Mouse (Mus musculus) heart, embryonic 15.5 days (tissue): ENCODE measurements at regions not wholly inside any gene's neighbourhood (a gene's known extent, or its start where the extent isn't known, plus 50 kb on each side); places are given as distances from the start of the nearest gene placed in this dataset.

Source experiments
- ATAC-seq: fragments of 200-750 bp; cut with Nextera tagmentation; replicated peaks from 2 replicates; pipeline ENCODE4 v1.8.0; 2017; ENCODE audit warnings: low read depth, moderate TSS enrichment; ENCODE audit not compliant: insufficient number of reproducible peaks, insufficient read depth, low FRiP score
- H3K27ac ChIP-seq: fragments of 300-500 bp; sonication (generic); 2 replicates; pipeline ENCODE4 v1.5.1; 2015; ENCODE audit warnings: mild to moderate bottlenecking, inconsistent platforms
- H3K27me3 ChIP-seq: fragments of 300-500 bp; sonication (generic); 2 replicates; pipeline ENCODE4 v1.6.1; 2015; ENCODE audit warnings: inconsistent platforms
- H3K36me3 ChIP-seq: fragments of 300-500 bp; sonication (generic); 2 replicates; pipeline ENCODE4 v1.6.1; 2015; ENCODE audit warnings: mild to moderate bottlenecking, inconsistent platforms
- H3K4me1 ChIP-seq: fragments of 300-500 bp; sonication (generic); replicated peaks from 2 replicates; pipeline ENCODE4 v1.6.1; 2015; ENCODE audit warnings: inconsistent platforms
- H3K4me2 ChIP-seq: fragments of 300-500 bp; sonication (generic); 2 replicates; pipeline ENCODE4 v1.6.1; 2015; ENCODE audit warnings: inconsistent platforms, mild to moderate bottlenecking, moderate library complexity
- H3K4me3 ChIP-seq: fragments of 300-500 bp; sonication (generic); 2 replicates; pipeline ENCODE4 v1.5.1; 2015; ENCODE audit warnings: mild to moderate bottlenecking, inconsistent platforms
- H3K9ac ChIP-seq: fragments of 300-500 bp; sonication (generic); 2 replicates; pipeline ENCODE4 v1.6.1; 2015; ENCODE audit warnings: mild to moderate bottlenecking, inconsistent platforms
- H3K9me3 ChIP-seq: fragments of 300-500 bp; sonication (generic); replicated peaks from 2 replicates; pipeline ENCODE4 v1.6.1; 2016; ENCODE audit warnings: inconsistent platforms
- WGBS: fragments of 180-500 bp; shearing (Covaris S2); methylation state at CpG from one replicate; pipeline ENCODE4 v1.1.7; 2015; ENCODE audit warnings: mixed read lengths; 5-methylcytosine and 5-hydroxymethylcytosine counted together

DNA sequence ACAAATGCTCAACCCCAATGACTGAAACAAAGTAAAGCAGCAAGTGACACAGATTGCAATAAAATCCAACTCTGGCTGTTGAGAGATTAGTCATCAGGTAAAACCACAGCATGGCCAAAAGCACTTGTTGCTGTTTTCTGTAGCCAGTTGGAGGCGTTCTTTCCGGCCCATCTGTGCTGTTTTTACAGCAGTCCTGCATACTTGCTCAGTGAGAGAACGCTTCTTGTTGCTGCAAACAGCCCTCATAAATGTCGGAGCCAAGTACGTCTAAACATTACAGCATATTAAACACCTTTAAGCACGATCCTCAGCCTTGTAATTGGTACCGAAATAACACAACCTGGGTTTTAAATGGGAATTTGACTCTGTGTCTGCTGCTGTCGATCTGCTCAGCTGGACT, 65.6 kb upstream of the Hs3st3a1 start:
- H3K9me3 ChIP-seq: no peaks in the 10 kb centered on the region
- no peaks in the 10 kb centered on the region for H3K36me3 ChIP-seq
- H3K4me3 ChIP-seq: no peak overlapping the region
- no peaks in the 10 kb centered on the region for H3K4me1 ChIP-seq
- ATAC-seq: no peak
- WGBS: 79% methylated on average over 8 of the region's 8 CpGs
- H3K9ac ChIP-seq: no peak overlapping the region
- no peak overlapping the region for H3K27ac ChIP-seq
- H3K4me2 ChIP-seq: no peak overlapping the region
- H3K27me3 ChIP-seq: no peaks in the 10 kb centered on the region

DNA sequence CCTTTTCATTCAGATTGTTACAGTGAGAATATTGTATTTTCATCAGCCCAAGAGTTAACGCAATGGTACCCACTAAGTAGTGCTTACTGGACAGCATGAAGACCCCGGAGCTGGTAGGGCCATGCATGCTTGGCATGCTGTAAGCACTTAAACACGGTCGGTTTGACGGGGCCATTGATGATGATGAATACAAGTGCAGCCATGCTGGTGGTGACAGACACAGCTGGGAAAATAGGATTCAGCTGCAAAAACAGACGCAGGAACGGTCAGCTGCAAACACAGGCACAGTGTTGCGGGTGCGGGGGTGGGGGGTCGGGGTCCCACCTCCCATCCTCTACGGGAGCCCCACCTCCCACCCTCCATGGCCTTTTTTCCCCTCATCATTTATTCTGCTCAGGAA, 99.7 kb upstream of the Hs3st3a1 start:
- no peak overlapping the region for H3K4me3 ChIP-seq
- H3K4me2 ChIP-seq: no peak overlapping the region
- H3K4me1 ChIP-seq: peaks cover 7% of the 10 kb centered on the region; the same call in 1 of the 2 replicates
- no peak for ATAC-seq
- 0 out of 2 replicates have a peak, but pooled peaks cover 6% of the 10 kb centered on the region for H3K27me3 ChIP-seq
- H3K9me3 ChIP-seq: no peaks in the 10 kb centered on the region
- no peak overlapping the region for H3K27ac ChIP-seq
- no peaks in the 10 kb centered on the region for H3K36me3 ChIP-seq
- no peak overlapping the region for H3K9ac ChIP-seq
- 59% methylated on average over 11 of the region's 11 CpGs for WGBS

- 0 out of 2 replicates have a peak, but pooled peaks cover 6% of the 10 kb centered on the region for H3K27me3 ChIP-seq
Observed at GRCm38 (mm10) chr11:64332406-64332805, 102.7 kb upstream of the Hs3st3a1 start.

DNA sequence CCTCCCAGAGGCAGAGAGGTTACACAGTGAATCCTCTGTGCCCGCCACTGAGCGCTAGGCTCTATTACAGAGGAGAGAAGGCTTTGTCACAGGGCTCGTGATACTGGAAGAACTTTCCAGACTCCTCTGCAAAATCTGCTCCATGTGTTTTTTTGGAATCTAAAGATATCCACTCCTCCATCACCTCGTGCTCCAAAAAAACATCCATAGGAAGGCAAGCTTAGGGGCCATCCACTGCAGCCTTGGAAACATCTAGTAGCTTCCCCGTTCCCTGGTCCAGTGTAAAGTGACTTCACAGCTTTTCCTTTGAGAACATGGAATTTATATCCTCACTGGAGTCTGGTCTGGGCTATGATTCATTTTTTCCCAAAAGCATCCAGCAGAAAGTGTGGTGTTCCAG, 103.3 kb upstream of the Hs3st3a1 start:
- WGBS: 70% methylated on average over 5 of the region's 5 CpGs

More at GRCm38 (mm10) chr11:64332406-64332805, 102.7 kb upstream of the Hs3st3a1 start:
- Histone ChIP-seq H3K4me3 (no peak overlapping the region), H3K9me3 (no peaks in the 10 kb centered on the region), H3K4me2 (no peak overlapping the region), H3K36me3 (no peaks in the 10 kb centered on the region), H3K27ac (no peak overlapping the region), H3K9ac (no peak overlapping the region), H3K4me1 (peaks cover 7% of the 10 kb centered on the region; the same call in 1 of the 2 replicates)
- WGBS: 62% methylated on average over 7 of the region's 7 CpGs
- ATAC-seq: no peak

DNA sequence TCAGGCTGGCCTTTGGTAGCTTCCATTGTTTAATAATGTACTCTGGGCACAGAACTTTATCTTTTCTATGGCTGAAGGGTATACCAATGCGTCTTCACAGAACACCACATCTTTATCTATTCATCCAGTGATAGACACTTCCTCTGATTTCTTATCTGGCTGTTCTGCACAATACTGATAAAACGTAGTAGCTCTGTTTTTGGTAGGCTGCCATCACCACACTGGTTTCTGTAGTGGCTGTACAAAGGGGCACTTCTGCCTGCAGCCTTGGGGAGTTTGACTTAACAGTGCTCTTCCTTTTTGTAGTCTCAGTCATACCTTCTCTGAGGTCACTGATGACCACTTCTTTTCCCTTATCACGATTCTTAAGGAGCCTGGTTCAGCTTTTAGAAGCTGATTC, 106.0 kb upstream of the Hs3st3a1 start:
- Histone ChIP-seq H3K4me1 (no peaks in the 10 kb centered on the region), H3K27ac (no peak overlapping the region), H3K9me3 (no peaks in the 10 kb centered on the region), H3K36me3 (no peaks in the 10 kb centered on the region), H3K4me2 (no peak overlapping the region), H3K4me3 (no peak overlapping the region), H3K9ac (no peak overlapping the region), H3K27me3 (0 out of 2 replicates have a peak, but pooled peaks cover 6% of the 10 kb centered on the region)
- 27% methylated on average over 3 of the region's 3 CpGs for WGBS
- no peak for ATAC-seq

More for the DNA sequence above, 103.3 kb upstream of the Hs3st3a1 start:
- Histone ChIP-seq H3K27ac (no peak overlapping the region), H3K9ac (no peak overlapping the region), H3K4me2 (no peak overlapping the region), H3K9me3 (no peaks in the 10 kb centered on the region), H3K27me3 (0 out of 2 replicates have a peak, but pooled peaks cover 6% of the 10 kb centered on the region), H3K36me3 (no peaks in the 10 kb centered on the region), H3K4me1 (peaks cover 7% of the 10 kb centered on the region; the same call in 1 of the 2 replicates), H3K4me3 (no peak overlapping the region)
- no peak for ATAC-seq

DNA sequence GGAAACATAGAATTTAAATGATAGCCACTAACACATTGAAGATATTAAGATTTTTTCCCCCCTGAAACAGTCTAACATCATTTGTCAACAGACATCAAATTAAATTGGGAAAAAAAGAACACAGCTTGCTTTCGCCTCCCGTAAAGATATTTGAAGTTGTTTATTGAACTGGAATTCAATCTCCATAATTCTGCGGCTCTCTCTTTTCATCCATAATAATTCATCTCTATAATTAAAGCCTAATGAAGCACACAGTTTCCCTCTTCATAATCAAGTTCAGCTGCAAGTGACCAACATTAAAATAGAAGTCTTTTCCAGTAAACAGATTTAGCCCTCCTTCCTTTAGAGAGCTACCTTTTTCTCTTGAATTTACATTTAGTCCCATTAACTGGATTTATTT, 107.4 kb upstream of the Hs3st3a1 start:
- WGBS: 90% methylated on average over 3 of the region's 3 CpGs
- no peaks in the 10 kb centered on the region for H3K9me3 ChIP-seq
- ATAC-seq: no peak
- no peaks in the 10 kb centered on the region for H3K4me1 ChIP-seq
- H3K4me3 ChIP-seq: no peak overlapping the region
- H3K27me3 ChIP-seq: 0 out of 2 replicates have a peak, but pooled peaks cover 6% of the 10 kb centered on the region
- no peaks in the 10 kb centered on the region for H3K36me3 ChIP-seq
- no peak overlapping the region for H3K27ac ChIP-seq
- no peak overlapping the region for H3K4me2 ChIP-seq
- H3K9ac ChIP-seq: no peak overlapping the region

- H3K27ac ChIP-seq: no peak overlapping the region
- peaks cover 4% of the 10 kb centered on the region; the same call in 1 of the 2 replicates for H3K4me1 ChIP-seq
- no peak for ATAC-seq
- H3K36me3 ChIP-seq: no peaks in the 10 kb centered on the region
- H3K9me3 ChIP-seq: no peaks in the 10 kb centered on the region
- H3K4me3 ChIP-seq: no peak overlapping the region
- H3K27me3 ChIP-seq: 0 out of 2 replicates have a peak, but pooled peaks cover 6% of the 10 kb centered on the region
- no peak overlapping the region for H3K9ac ChIP-seq
- no peak overlapping the region for H3K4me2 ChIP-seq
- WGBS: 86% methylated on average over 7 of the region's 7 CpGs
Observed at GRCm38 (mm10) chr11:64326646-64327045, 108.5 kb upstream of the Hs3st3a1 start.

- Histone ChIP-seq H3K4me2 (no peak overlapping the region), H3K9ac (no peak overlapping the region), H3K9me3 (no peaks in the 10 kb centered on the region), H3K27me3 (no peaks in the 10 kb centered on the region), H3K4me1 (peaks cover 5% of the 10 kb centered on the region; the same call in 1 of the 2 replicates), H3K36me3 (no peaks in the 10 kb centered on the region), H3K27ac (no peak overlapping the region), H3K4me3 (no peak overlapping the region)
- no peak for ATAC-seq
- WGBS: 65% methylated on average over 8 of the region's 8 CpGs
Observed at GRCm38 (mm10) chr11:64321900-64322425, 113.2 kb upstream of the Hs3st3a1 start.

- peaks cover 5% of the 10 kb centered on the region; the same call in 1 of the 2 replicates for H3K4me1 ChIP-seq
- no peak overlapping the region for H3K9ac ChIP-seq
Observed at GRCm38 (mm10) chr11:64317458-64317857, 117.7 kb upstream of the Hs3st3a1 start.

DNA sequence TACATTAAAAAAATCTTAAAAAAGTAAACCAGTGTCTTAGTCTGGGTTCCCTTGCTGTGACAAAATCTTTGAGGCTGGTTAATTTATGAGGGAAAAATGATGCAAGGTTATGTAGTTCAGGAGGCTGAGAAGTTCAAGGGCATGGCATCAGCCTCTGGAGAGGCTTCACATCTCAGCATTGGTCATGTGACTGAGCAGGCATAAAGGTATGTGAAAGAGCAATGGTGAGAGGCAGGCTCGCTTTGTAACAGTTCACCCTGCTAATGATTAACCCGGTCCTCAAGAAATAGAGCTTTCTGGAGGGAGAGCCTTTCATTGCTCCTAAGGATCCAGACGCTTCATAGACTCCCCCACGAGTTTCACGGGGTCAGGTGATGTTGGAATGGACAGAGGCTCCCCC, 120.1 kb upstream of the Hs3st3a1 start:
- WGBS: 69% methylated on average over 5 of the region's 5 CpGs
- H3K9ac ChIP-seq: no peak overlapping the region
- no peak overlapping the region for H3K4me2 ChIP-seq
- H3K4me3 ChIP-seq: no peak overlapping the region
- no peaks in the 10 kb centered on the region for H3K36me3 ChIP-seq
- no peak for ATAC-seq
- no peaks in the 10 kb centered on the region for H3K9me3 ChIP-seq
- H3K27ac ChIP-seq: no peak overlapping the region
- no peaks in the 10 kb centered on the region for H3K4me1 ChIP-seq
- H3K27me3 ChIP-seq: no peaks in the 10 kb centered on the region

More at GRCm38 (mm10) chr11:64317458-64317857, 117.7 kb upstream of the Hs3st3a1 start:
- Histone ChIP-seq H3K4me3 (no peak overlapping the region), H3K4me2 (no peak overlapping the region), H3K27me3 (no peaks in the 10 kb centered on the region), H3K27ac (no peak overlapping the region), H3K36me3 (no peaks in the 10 kb centered on the region), H3K9me3 (no peaks in the 10 kb centered on the region)
- no peak for ATAC-seq
- 79% methylated on average over 6 of the region's 6 CpGs for WGBS

GRCm38 (mm10) chr11:64313241-64313640, 121.9 kb upstream of the Hs3st3a1 start:
- Histone ChIP-seq H3K36me3 (no peaks in the 10 kb centered on the region), H3K27me3 (no peaks in the 10 kb centered on the region), H3K9me3 (no peaks in the 10 kb centered on the region), H3K4me2 (no peak overlapping the region), H3K27ac (no peak overlapping the region), H3K4me3 (no peak overlapping the region), H3K9ac (no peak overlapping the region), H3K4me1 (no peaks in the 10 kb centered on the region)
- no peak for ATAC-seq
- 60% methylated on average over 5 of the region's 5 CpGs for WGBS

GRCm38 (mm10) chr11:64309881-64310280, 125.3 kb upstream of the Hs3st3a1 start:
- H3K4me1 ChIP-seq: no peaks in the 10 kb centered on the region
- no peaks in the 10 kb centered on the region for H3K27me3 ChIP-seq
- no peak overlapping the region for H3K4me2 ChIP-seq
- H3K9me3 ChIP-seq: no peaks in the 10 kb centered on the region
- no peak overlapping the region for H3K4me3 ChIP-seq
- H3K27ac ChIP-seq: no peak overlapping the region
- H3K36me3 ChIP-seq: no peaks in the 10 kb centered on the region
- ATAC-seq: no peak
- H3K9ac ChIP-seq: no peak overlapping the region
